Mouse (Mus musculus) cerebellum, adult 2 months (tissue): ENCODE data around the gene Eda. TPM values are rescaled to one million over a fixed set of nuclear protein-coding genes. Genes with fewer than 3 reads are reported as not detected.

ENCODE experiments used
- DNase-seq, 2 experiments: peaks; one replicate each; pipeline ENCODE4 v3.0.0; 2021
- H3K27ac ChIP-seq: fragments of 200-500 bp; 2 replicates; pipeline ENCODE4 v1.5.1; 2012; ENCODE audit warnings: low read length, control low read depth, inconsistent platforms; ENCODE audit not compliant: insufficient read depth
- H3K27me3 ChIP-seq: fragments of 200-500 bp; 2 replicates; pipeline ENCODE4 v1.6.1; 2012; ENCODE audit warnings: inconsistent platforms, mild to moderate bottlenecking, low read length, moderate library complexity; ENCODE audit not compliant: control insufficient read depth, insufficient read depth
- H3K4me1 ChIP-seq: fragments of 200-500 bp; 2 replicates; pipeline ENCODE4 v1.6.1; 2011; ENCODE audit warnings: low read length; ENCODE audit not compliant: control insufficient read depth, insufficient read depth
- H3K4me3 ChIP-seq: fragments of 200-500 bp; replicated peaks from 2 replicates; pipeline ENCODE3; 2011; ENCODE audit warnings: mild to moderate bottlenecking, low read depth, low read length, control low read depth; ENCODE audit not compliant: insufficient read depth
- CTCF ChIP-seq: fragments of 200-500 bp; IDR thresholded peaks from 2 replicates; pipeline ENCODE4 v1.5.1; 2011; ENCODE audit warnings: low read depth, mild to moderate bottlenecking, control low read depth, low read length, moderate library complexity, borderline replicate concordance; ENCODE audit not compliant: insufficient read depth
- POLR2A ChIP-seq: fragments of 200-500 bp; IDR thresholded peaks from 2 replicates; pipeline ENCODE4 v1.6.1; 2011; ENCODE audit warnings: low read length, control low read depth, borderline replicate concordance; ENCODE audit not compliant: insufficient read depth
- WGBS: fragments of 180-500 bp; shearing (Covaris S2); methylation state at CpG from one replicate; pipeline ENCODE4 v1.1.7; 2018; 5-methylcytosine and 5-hydroxymethylcytosine counted together
- polyA plus RNA-seq: library from polyadenylated mRNA; depleted of rRNA; stranded (reverse); fragments of >200 nt; gene quantifications from 2 replicates; pipeline ENCODE4 v1.2.3, GENCODE M21; 2012; rRNA removed

Eda gene
- polyA plus RNA-seq, 1 experiment = 1.3 TPM

- H3K4me1 ChIP-seq = no peaks in the 10 kb centered on the region
- no peak for TF ChIP-seq CTCF
- TF ChIP-seq POLR2A = no peak
- H3K27ac ChIP-seq = no peak overlapping the region
- WGBS = 89% methylated on average over 7 of the region's 7 CpGs
- DNase-seq = no peak
- H3K27me3 ChIP-seq = no peaks in the 10 kb centered on the region
- no peak overlapping the region for H3K4me3 ChIP-seq
These were observed 468.1 kb downstream of the Eda start for GRCm38 (mm10) chrX:100443532-100443931.

Other genes starting within 250 kb of the Eda start
- 11.3 and 11.7 TPM in 2 replicates for gene Tmem28, start 154.6 kb upstream of the Eda start, polyA plus RNA-seq